Mouse (Mus musculus): ENCODE measurements around the gene Pagr1b.

DNA sequence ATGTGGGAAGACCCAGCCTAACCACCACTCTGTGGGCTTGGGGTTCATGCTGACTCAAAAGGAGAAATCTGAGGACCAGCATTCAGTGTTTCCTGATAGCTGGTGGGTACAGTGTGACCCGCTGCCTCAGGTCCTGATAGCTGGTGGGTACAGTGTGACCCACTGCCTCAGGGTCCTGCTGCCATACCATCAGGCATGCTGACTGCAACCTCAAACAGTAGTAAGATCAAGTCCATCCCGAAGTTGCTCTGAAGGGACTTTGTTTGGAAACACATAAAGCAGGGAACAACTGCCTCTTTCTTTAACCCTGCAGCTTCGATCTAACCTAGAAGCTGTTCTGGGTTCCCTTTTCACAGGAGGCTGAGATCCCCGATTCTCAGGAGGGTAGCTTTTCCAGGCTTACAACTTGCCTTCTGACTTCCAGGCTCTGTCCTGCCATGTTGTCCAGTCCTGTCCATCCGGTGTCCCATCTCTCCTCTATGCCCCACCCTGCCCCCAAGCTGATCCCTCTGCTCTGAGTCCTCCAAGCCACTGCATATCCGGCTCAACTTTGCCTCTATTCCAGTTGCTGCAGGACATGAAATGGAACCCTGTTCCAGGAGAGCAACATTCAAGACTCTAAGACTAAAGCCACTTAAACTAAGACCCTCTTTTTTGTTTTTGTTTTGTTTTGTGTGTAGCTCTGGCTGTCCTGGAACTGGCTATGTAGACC lies 8.8 kb downstream of the Pagr1b start:
- TF ChIP-seq POLR2A (IDR thresholded peaks at IDR 0.05; ENCODE audit: low read depth, low read length) (no peak), CTCF (IDR thresholded peaks at IDR 0.05; ENCODE audit: extremely low read depth, insufficient read depth, insufficient read length, insufficient replicate concordance) (no peak)
